Mouse (Mus musculus) heart, adult 2 months (tissue): ENCODE measurements at regions not wholly inside any gene's neighbourhood (a gene's known extent, or its start where the extent isn't known, plus 50 kb on each side); places are given as distances from the start of the nearest gene placed in this dataset.

ENCODE experiments used
- CTCF ChIP-seq: fragments of 200-600 bp; IDR thresholded peaks from 2 replicates; pipeline ENCODE4 v1.8.1; 2022; ENCODE audit warnings: antibody characterized with exemption, mild to moderate bottlenecking, moderate library complexity
- EP300 ChIP-seq: fragments of 200-500 bp; IDR thresholded peaks from 2 replicates; pipeline ENCODE4 v1.6.1; 2011; ENCODE audit warnings: low read depth, low read length, control low read depth; ENCODE audit not compliant: insufficient read depth
- POLR2A ChIP-seq: fragments of 200-500 bp; IDR thresholded peaks from 2 replicates; pipeline ENCODE4 v1.6.1; 2011; ENCODE audit warnings: mild to moderate bottlenecking, low read depth, low read length, control low read depth; ENCODE audit not compliant: insufficient read depth

DNA sequence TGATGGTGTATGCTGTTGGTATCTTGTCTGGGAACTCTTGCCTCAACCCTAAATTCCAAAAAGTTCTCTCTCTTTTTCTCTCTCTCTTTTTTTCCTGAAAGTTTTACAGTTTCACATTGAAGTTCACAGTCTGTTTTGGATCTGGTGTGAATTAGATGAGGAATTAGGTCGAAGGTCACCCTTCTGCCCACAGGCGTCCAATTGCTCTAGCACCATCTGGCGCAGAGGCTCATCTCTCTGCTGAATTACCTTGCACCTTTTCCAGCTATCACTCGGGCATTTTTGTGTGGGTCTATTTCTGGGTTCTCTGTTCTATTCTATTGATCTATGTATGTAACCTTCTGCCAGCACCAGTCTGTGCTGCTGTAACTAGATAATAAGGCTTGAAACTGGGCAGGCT, 81.8 kb upstream of the Mef2a start:
- TF ChIP-seq CTCF (peak; percentile 56), POLR2A (no peak), EP300 (no peak)
